Mouse (Mus musculus) testis, adult 2 months (tissue): ENCODE results near the gene Cmc1.

Experiments used
- CTCF ChIP-seq: fragments of 200-500 bp; IDR thresholded peaks from 2 replicates; pipeline ENCODE4 v1.5.1; 2012; ENCODE audit warnings: low read depth, mild to moderate bottlenecking, inconsistent platforms, low read length, moderate library complexity; ENCODE audit not compliant: control insufficient read depth, insufficient read depth, insufficient replicate concordance
- POLR2A ChIP-seq: fragments of 200-500 bp; IDR thresholded peaks from 2 replicates; pipeline ENCODE4 v1.6.1; 2012; ENCODE audit warnings: low read depth, mild to moderate bottlenecking, inconsistent platforms, low read length, moderate library complexity; ENCODE audit not compliant: control insufficient read depth

- TF ChIP-seq POLR2A (no peak), CTCF (no peak)
These were observed 37.4 kb upstream of the Cmc1 start for GRCm38 (mm10) chr9:118187420-118187819.
